Mouse (Mus musculus): ENCODE measurements around the gene Pde7b. TPM values are rescaled to one million over a fixed set of nuclear protein-coding genes. Genes with fewer than 3 reads are reported as not detected.

Pde7b gene
- polyA plus RNA-seq, 1 experiment from 2014 or later: 0.29 TPM

- Histone ChIP-seq H3K9me3 (replicated peaks) (no peaks in the 10 kb centered on the region), H3K9ac (no peak overlapping the region), H3K4me2 (no peak overlapping the region), H3K4me3 (replicated peaks) (no peak overlapping the region), H3K4me1 (replicated peaks) (no peaks in the 10 kb centered on the region), H3K36me3 (no peaks in the 10 kb centered on the region), H3K27me3 (no peaks in the 10 kb centered on the region), H3K27ac (no peak overlapping the region)
- no peak for ATAC-seq (ENCODE audit: low read depth)
- WGBS (ENCODE audit: insufficient replicate concordance): 68% methylated on average over 8 of the region's 8 CpGs
- DNase-seq: no peak
These were observed 54.3 kb downstream of the Pde7b start for GRCm38 (mm10) chr10:20670541-20670940.

- DNase-seq (no peak), ATAC-seq (ENCODE audit: low read depth) (no peak)
- Histone ChIP-seq H3K9ac (no peak overlapping the region), H3K4me3 (replicated peaks) (no peak overlapping the region), H3K4me2 (no peak overlapping the region), H3K9me3 (replicated peaks) (no peaks in the 10 kb centered on the region), H3K27ac (no peak overlapping the region), H3K4me1 (replicated peaks) (no peaks in the 10 kb centered on the region), H3K36me3 (no peaks in the 10 kb centered on the region), H3K27me3 (no peaks in the 10 kb centered on the region)
- WGBS (ENCODE audit: insufficient replicate concordance): 85% methylated on average over 10 of the region's 10 CpGs
These were observed 55.4 kb downstream of the Pde7b start for GRCm38 (mm10) chr10:20669467-20669866.

GRCm38 (mm10) chr10:20668577-20668976 is 56.3 kb downstream of the Pde7b start:
- Histone ChIP-seq H3K27ac (no peak overlapping the region), H3K4me3 (replicated peaks) (no peak overlapping the region), H3K9me3 (replicated peaks) (no peaks in the 10 kb centered on the region), H3K36me3 (no peaks in the 10 kb centered on the region), H3K4me1 (replicated peaks) (no peaks in the 10 kb centered on the region), H3K9ac (no peak overlapping the region), H3K4me2 (no peak overlapping the region), H3K27me3 (no peaks in the 10 kb centered on the region)
- WGBS (ENCODE audit: insufficient replicate concordance): 52% methylated on average over 4 of the region's 4 CpGs
- no peak for DNase-seq
- ATAC-seq (ENCODE audit: low read depth): no peak

- DNase-seq (no peak), ATAC-seq (ENCODE audit: low read depth) (no peak)
- H3K36me3 ChIP-seq: no peaks in the 10 kb centered on the region
- H3K4me3 ChIP-seq (replicated peaks): no peak overlapping the region
- H3K9me3 ChIP-seq (replicated peaks): no peaks in the 10 kb centered on the region
- H3K4me1 ChIP-seq (replicated peaks): no peaks in the 10 kb centered on the region
- H3K27me3 ChIP-seq: no peaks in the 10 kb centered on the region
- WGBS (ENCODE audit: insufficient replicate concordance): 20% methylated on average over 2 of the region's 2 CpGs
- H3K4me2 ChIP-seq: no peak overlapping the region
- no peak overlapping the region for H3K9ac ChIP-seq
- no peak overlapping the region for H3K27ac ChIP-seq
These were observed 58.2 kb downstream of the Pde7b start for GRCm38 (mm10) chr10:20666655-20667054.

- no peaks in the 10 kb centered on the region for H3K36me3 ChIP-seq
- H3K27ac ChIP-seq: no peak overlapping the region
- no peak overlapping the region for H3K4me3 ChIP-seq (replicated peaks)
- H3K27me3 ChIP-seq: no peaks in the 10 kb centered on the region
- H3K9ac ChIP-seq: no peak overlapping the region
- H3K4me2 ChIP-seq: no peak overlapping the region
- H3K9me3 ChIP-seq (replicated peaks): no peaks in the 10 kb centered on the region
- ATAC-seq (ENCODE audit: low read depth) (no peak), DNase-seq (no peak)
- 55% methylated on average over 7 of the region's 7 CpGs for WGBS (ENCODE audit: insufficient replicate concordance)
- H3K4me1 ChIP-seq (replicated peaks): no peaks in the 10 kb centered on the region
These were observed 61.9 kb downstream of the Pde7b start for GRCm38 (mm10) chr10:20662951-20663350.

GRCm38 (mm10) chr10:20661684-20662083 is 63.2 kb downstream of the Pde7b start:
- Histone ChIP-seq H3K36me3 (no peaks in the 10 kb centered on the region), H3K4me2 (no peak overlapping the region), H3K27me3 (no peaks in the 10 kb centered on the region), H3K4me1 (replicated peaks) (no peaks in the 10 kb centered on the region), H3K27ac (no peak overlapping the region), H3K9me3 (replicated peaks) (no peaks in the 10 kb centered on the region), H3K9ac (no peak overlapping the region), H3K4me3 (replicated peaks) (no peak overlapping the region)
- ATAC-seq (ENCODE audit: low read depth): no peak
- 61% methylated on average over 5 of the region's 5 CpGs for WGBS (ENCODE audit: insufficient replicate concordance)
- DNase-seq: no peak

- H3K9ac ChIP-seq: no peak overlapping the region
- no peak overlapping the region for H3K27ac ChIP-seq
- H3K27me3 ChIP-seq: no peaks in the 10 kb centered on the region
- H3K4me1 ChIP-seq (replicated peaks): no peaks in the 10 kb centered on the region
- no peak for DNase-seq
- H3K36me3 ChIP-seq: no peaks in the 10 kb centered on the region
- no peak for ATAC-seq (ENCODE audit: low read depth)
- no peak overlapping the region for H3K4me3 ChIP-seq (replicated peaks)
- no peaks in the 10 kb centered on the region for H3K9me3 ChIP-seq (replicated peaks)
- WGBS (ENCODE audit: insufficient replicate concordance): 35% methylated on average over 4 of the region's 4 CpGs
- H3K4me2 ChIP-seq: no peak overlapping the region
These were observed 65.2 kb downstream of the Pde7b start for GRCm38 (mm10) chr10:20659718-20660117.

GRCm38 (mm10) chr10:20659268-20659667 is 65.6 kb downstream of the Pde7b start:
- no peaks in the 10 kb centered on the region for H3K4me1 ChIP-seq (replicated peaks)
- no peaks in the 10 kb centered on the region for H3K9me3 ChIP-seq (replicated peaks)
- DNase-seq: no peak
- no peak overlapping the region for H3K4me2 ChIP-seq
- no peak overlapping the region for H3K27ac ChIP-seq
- no peak for ATAC-seq (ENCODE audit: low read depth)
- no peak overlapping the region for H3K4me3 ChIP-seq (replicated peaks)
- H3K27me3 ChIP-seq: no peaks in the 10 kb centered on the region
- no peaks in the 10 kb centered on the region for H3K36me3 ChIP-seq
- no peak overlapping the region for H3K9ac ChIP-seq
- 75% methylated on average over 7 of the region's 7 CpGs for WGBS (ENCODE audit: insufficient replicate concordance)

GRCm38 (mm10) chr10:20658716-20659115 is 66.2 kb downstream of the Pde7b start:
- WGBS (ENCODE audit: insufficient replicate concordance): 70% methylated on average over 7 of the region's 7 CpGs
- no peak for ATAC-seq (ENCODE audit: low read depth)

GRCm38 (mm10) chr10:20657316-20658081 is 67.4 kb downstream of the Pde7b start:
- H3K4me3 ChIP-seq (replicated peaks): no peak overlapping the region
- no peaks in the 10 kb centered on the region for H3K36me3 ChIP-seq
- no peak overlapping the region for H3K9ac ChIP-seq
- H3K27me3 ChIP-seq: no peaks in the 10 kb centered on the region
- WGBS (ENCODE audit: insufficient replicate concordance): 68% methylated on average over 12 of the region's 12 CpGs
- no peak overlapping the region for H3K4me2 ChIP-seq
- no peak overlapping the region for H3K27ac ChIP-seq
- ATAC-seq (ENCODE audit: low read depth): no peak
- no peak for DNase-seq
- no peaks in the 10 kb centered on the region for H3K4me1 ChIP-seq (replicated peaks)
- H3K9me3 ChIP-seq (replicated peaks): no peaks in the 10 kb centered on the region

More at GRCm38 (mm10) chr10:20658716-20659115, 66.2 kb downstream of the Pde7b start:
- H3K27ac ChIP-seq: no peak overlapping the region
- H3K4me3 ChIP-seq (replicated peaks): no peak overlapping the region
- no peaks in the 10 kb centered on the region for H3K27me3 ChIP-seq
- H3K9me3 ChIP-seq (replicated peaks): no peaks in the 10 kb centered on the region
- no peak overlapping the region for H3K4me2 ChIP-seq
- no peak overlapping the region for H3K9ac ChIP-seq
- H3K4me1 ChIP-seq (replicated peaks): no peaks in the 10 kb centered on the region
- no peak for DNase-seq
- H3K36me3 ChIP-seq: no peaks in the 10 kb centered on the region

- 73% methylated on average over 6 of the region's 6 CpGs for WGBS (ENCODE audit: insufficient replicate concordance)
- no peak overlapping the region for H3K4me3 ChIP-seq (replicated peaks)
- no peaks in the 10 kb centered on the region for H3K9me3 ChIP-seq (replicated peaks)
- DNase-seq (no peak), ATAC-seq (ENCODE audit: low read depth) (no peak)
- no peaks in the 10 kb centered on the region for H3K4me1 ChIP-seq (replicated peaks)
- no peaks in the 10 kb centered on the region for H3K27me3 ChIP-seq
- H3K27ac ChIP-seq: no peak overlapping the region
- no peak overlapping the region for H3K9ac ChIP-seq
- no peaks in the 10 kb centered on the region for H3K36me3 ChIP-seq
- H3K4me2 ChIP-seq: no peak overlapping the region
These were observed 70.3 kb downstream of the Pde7b start for GRCm38 (mm10) chr10:20654590-20654989.

GRCm38 (mm10) chr10:20654187-20654586 is 70.7 kb downstream of the Pde7b start:
- Histone ChIP-seq H3K4me2 (no peak overlapping the region), H3K36me3 (no peaks in the 10 kb centered on the region), H3K27ac (no peak overlapping the region), H3K4me3 (replicated peaks) (no peak overlapping the region), H3K9ac (no peak overlapping the region), H3K27me3 (no peaks in the 10 kb centered on the region), H3K9me3 (replicated peaks) (no peaks in the 10 kb centered on the region), H3K4me1 (replicated peaks) (no peaks in the 10 kb centered on the region)
- 68% methylated on average over 6 of the region's 6 CpGs for WGBS (ENCODE audit: insufficient replicate concordance)
- DNase-seq (no peak), ATAC-seq (ENCODE audit: low read depth) (no peak)
